Mouse (Mus musculus) left cerebral cortex, postnatal 25 days (tissue): Measurements from ENCODE around the gene Gprc5a. TPM values are rescaled to one million over a fixed set of nuclear protein-coding genes. Genes with fewer than 3 reads are reported as not detected.

Source experiments
- DNase-seq, 2 experiments: peaks; one replicate each; pipeline ENCODE4 v3.0.0; 2022; ENCODE audit warnings: low spot score in 2 of 2, mixed read lengths in 1 of 2
- intact Hi-C: fragments of 180-260 bp; cut with DNase I; formaldehyde crosslinking; loops from one replicate; pipeline ENCODE4 v1.15.1; 2025
- total RNA-seq, 2 experiments: library from RNA; stranded (reverse); gene quantifications; 2 replicates each; pipeline ENCODE4 v1.2.3; 2021

The Gprc5a gene
- under 1 TPM; 0.37 to 0.39 TPM for total RNA-seq

- DNase-seq = peak in 1 of 2 experiments; percentile 41
- intact Hi-C loops = no loop called here
These were observed at the start of gene Gprc5a for GRCm38 (mm10) chr6:135065236-135065957. Gene Gprc5a (plus strand): TSS chr6:135065651.

- DNase-seq = no peak
- intact Hi-C loops = no loop called here
These were observed 48.2 kb upstream of the Gprc5a start for GRCm38 (mm10) chr6:135017211-135017610.

- intact Hi-C loops = no loop called here
These were observed 45.9 kb upstream of the Gprc5a start for GRCm38 (mm10) chr6:135019564-135019963.

GRCm38 (mm10) chr6:135021633-135022032 is 43.8 kb upstream of the Gprc5a start:
- intact Hi-C loops = no loop called here
- no peak for DNase-seq

More at GRCm38 (mm10) chr6:135019564-135019963, 45.9 kb upstream of the Gprc5a start:
- no peak for DNase-seq

- DNase-seq = no peak
- intact Hi-C loops = no loop called here
These were observed 42.1 kb upstream of the Gprc5a start for GRCm38 (mm10) chr6:135023379-135023778.

GRCm38 (mm10) chr6:135024781-135025420 is 40.5 kb upstream of the Gprc5a start:
- intact Hi-C loops = no loop called here
- DNase-seq = no peak

- peak; percentile 30 to 60 for DNase-seq
- intact Hi-C loops = loop anchor here (2.0 kb wide), 1 partner anchor 119 kb away; no protein-coding TSS in a partner anchor
These were observed 39.2 kb upstream of the Gprc5a start for GRCm38 (mm10) chr6:135026232-135026631.

GRCm38 (mm10) chr6:135026755-135027154 is 38.7 kb upstream of the Gprc5a start:
- DNase-seq = no peak
- intact Hi-C loops = loop anchor here (2.0 kb wide), 1 partner anchor 118 kb away; no protein-coding TSS in a partner anchor

- intact Hi-C loops = no loop called here
- no peak for DNase-seq
These were observed 36.2 kb upstream of the Gprc5a start for GRCm38 (mm10) chr6:135029246-135029645.

GRCm38 (mm10) chr6:135038674-135039073 is 26.8 kb upstream of the Gprc5a start:
- DNase-seq = no peak
- intact Hi-C loops = no loop called here

- DNase-seq = no peak
- intact Hi-C loops = no loop called here
These were observed 25.1 kb upstream of the Gprc5a start for GRCm38 (mm10) chr6:135040275-135040871.

GRCm38 (mm10) chr6:135041930-135042329 is 23.5 kb upstream of the Gprc5a start:
- DNase-seq = no peak
- intact Hi-C loops = no loop called here

- intact Hi-C loops = no loop called here
- no peak for DNase-seq
These were observed 18.2 kb upstream of the Gprc5a start for GRCm38 (mm10) chr6:135047276-135047675.

- intact Hi-C loops = no loop called here
- no peak for DNase-seq
These were observed 16.9 kb upstream of the Gprc5a start for GRCm38 (mm10) chr6:135048509-135048908.

GRCm38 (mm10) chr6:135048956-135049355 is 16.5 kb upstream of the Gprc5a start:
- intact Hi-C loops = no loop called here
- no peak for DNase-seq

- DNase-seq = no peak
- intact Hi-C loops = no loop called here
These were observed 11.7 kb upstream of the Gprc5a start for GRCm38 (mm10) chr6:135053789-135054188.

- DNase-seq = no peak
- intact Hi-C loops = no loop called here
These were observed 9.6 kb upstream of the Gprc5a start for GRCm38 (mm10) chr6:135055882-135056281.

- DNase-seq = no peak
- intact Hi-C loops = no loop called here
These were observed 4.7 kb upstream of the Gprc5a start for GRCm38 (mm10) chr6:135060728-135061127.

GRCm38 (mm10) chr6:135064621-135065020 is 830 bp upstream of the Gprc5a start:
- DNase-seq = no peak
- intact Hi-C loops = no loop called here

GRCm38 (mm10) chr6:135066795-135067445 is 1.5 kb downstream of the Gprc5a start:
- no peak for DNase-seq
- intact Hi-C loops = no loop called here
